Mouse (Mus musculus) lung, postnatal 0 days (tissue): Measurements from ENCODE around the gene Thsd7b.

Experiments used
- CTCF ChIP-seq: IDR thresholded peaks from 2 replicates; pipeline ENCODE4 v1.5.1; 2016; ENCODE audit warnings: antibody characterized with exemption, mild to moderate bottlenecking
- EP300 ChIP-seq: IDR thresholded peaks from 2 replicates; pipeline ENCODE4 v1.6.1; 2016; ENCODE audit warnings: antibody characterized with exemption, mild to moderate bottlenecking, control low read depth

DNA sequence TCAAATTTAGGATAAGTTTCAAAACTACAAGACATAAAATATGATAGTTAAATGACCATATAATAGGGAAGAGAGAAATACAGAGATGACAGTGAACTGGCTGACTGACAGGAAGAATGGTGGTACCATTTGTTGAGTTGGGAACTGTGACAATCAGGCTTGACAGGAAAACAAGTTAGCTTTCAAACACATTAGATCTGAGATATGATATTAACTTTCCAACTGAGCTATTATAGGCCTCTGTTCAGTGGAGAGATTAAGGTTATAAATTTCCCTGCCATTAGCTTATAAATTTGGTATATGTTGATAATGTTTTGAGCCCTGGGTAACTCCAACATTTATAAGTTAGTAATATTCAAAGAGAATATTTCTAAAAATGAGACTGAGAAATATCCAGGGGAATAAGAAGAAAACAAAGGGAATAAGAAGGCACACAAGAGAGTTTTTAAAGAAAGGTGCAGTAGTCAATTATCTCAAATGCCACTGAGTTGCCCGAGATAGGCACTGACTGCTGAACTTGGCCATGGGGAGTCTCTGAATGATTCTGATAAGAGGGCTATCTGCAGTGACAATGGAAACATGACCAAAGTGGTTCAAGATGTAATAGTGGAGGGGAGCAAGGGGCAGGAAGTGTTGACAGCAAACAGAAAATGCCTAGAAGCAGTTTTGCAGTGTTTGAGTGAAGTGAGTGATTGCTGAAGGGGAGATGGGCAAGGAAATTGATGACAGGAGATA, 839.6 kb downstream of the Thsd7b start:
- TF ChIP-seq CTCF (no peak), EP300 (no peak)
